Mouse (Mus musculus) cerebellum, postnatal 4 days (tissue): Measurements from ENCODE around the gene Irgm2.
"Not testable (repeated sequence)": the region's sequence is repeated elsewhere in the genome, so short reads cannot be mapped to it uniquely, and the experiment has no call there.

Source experiments
- DNase-seq, 2 experiments: peaks; one replicate each; pipeline ENCODE4 v3.0.0; 2022; ENCODE audit warnings: low spot score in 2 of 2, mixed read lengths in 1 of 2

Irgm2 gene

GRCm38 (mm10) chr11:58213673-58214342 lies 14.4 kb downstream of the Irgm2 start:
- no peak for DNase-seq

- DNase-seq, result peak in 1 of 2 experiments; percentile 10
These were observed 15.1 kb downstream of the Irgm2 start for GRCm38 (mm10) chr11:58214391-58215048.

GRCm38 (mm10) chr11:58215049-58215430 lies 15.6 kb downstream of the Irgm2 start:
- not testable (repeated sequence) for DNase-seq

- no peak for DNase-seq
These were observed 16.4 kb downstream of the Irgm2 start for GRCm38 (mm10) chr11:58215814-58216213.

GRCm38 (mm10) chr11:58216823-58217222 lies 17.4 kb downstream of the Irgm2 start:
- DNase-seq, result no peak

- DNase-seq, result peak in 1 of 2 experiments; percentile 16
These were observed 24.3 kb downstream of the Irgm2 start for GRCm38 (mm10) chr11:58223751-58224150.

- DNase-seq, result no peak
These were observed 24.9 kb downstream of the Irgm2 start for GRCm38 (mm10) chr11:58224313-58224712.

- not testable (repeated sequence) for DNase-seq
These were observed 25.5 kb downstream of the Irgm2 start for GRCm38 (mm10) chr11:58224872-58225271.

GRCm38 (mm10) chr11:58225655-58226054 lies 26.2 kb downstream of the Irgm2 start:
- DNase-seq, result peak in 1 of 2 experiments; percentile 68

- no peak for DNase-seq
These were observed 27.0 kb downstream of the Irgm2 start for GRCm38 (mm10) chr11:58226425-58226824.

- DNase-seq, result not testable (repeated sequence)
These were observed 28.6 kb downstream of the Irgm2 start for GRCm38 (mm10) chr11:58228021-58228420.

GRCm38 (mm10) chr11:58230396-58230910 lies 31.0 kb downstream of the Irgm2 start:
- no peak for DNase-seq

GRCm38 (mm10) chr11:58231156-58231555 lies 31.7 kb downstream of the Irgm2 start:
- DNase-seq, result no peak

- not testable (repeated sequence) for DNase-seq
These were observed 35.1 kb downstream of the Irgm2 start for GRCm38 (mm10) chr11:58234551-58234950.

GRCm38 (mm10) chr11:58235152-58235551 lies 35.7 kb downstream of the Irgm2 start:
- DNase-seq, result no peak

GRCm38 (mm10) chr11:58238840-58239791 lies 39.7 kb downstream of the Irgm2 start:
- DNase-seq, result peak in 1 of 2 experiments; percentile 34

GRCm38 (mm10) chr11:58247294-58247693 lies 47.9 kb downstream of the Irgm2 start:
- no peak for DNase-seq

GRCm38 (mm10) chr11:58249203-58249981 lies 50.0 kb downstream of the Irgm2 start:
- DNase-seq, result no peak

GRCm38 (mm10) chr11:58250550-58250949 lies 51.1 kb downstream of the Irgm2 start:
- DNase-seq, result no peak

- no peak for DNase-seq
These were observed 55.0 kb downstream of the Irgm2 start for GRCm38 (mm10) chr11:58254411-58254810.

- no peak for DNase-seq
These were observed 58.4 kb downstream of the Irgm2 start for GRCm38 (mm10) chr11:58257816-58258215.
